Mouse (Mus musculus): ENCODE measurements around the gene Fhod1. TPM values are rescaled to one million over a fixed set of nuclear protein-coding genes. Genes with fewer than 3 reads are reported as not detected.

The Fhod1 gene
- polyA plus RNA-seq, 1 experiment from 2014 or later = 18.8 TPM

- WGBS = 55% methylated on average over 15 of the region's 15 CpGs
- TF ChIP-seq CTCF (IDR thresholded peaks at IDR 0.05; ENCODE audit: low read depth) = no peak
- no peak overlapping the region for H3K9ac ChIP-seq
- H3K36me3 ChIP-seq (ENCODE audit: insufficient read depth) = peaks cover 59% of the 10 kb centered on the region
- H3K4me1 ChIP-seq (ENCODE audit: insufficient read depth) = 0 out of 2 replicates have a peak, but pooled peaks cover 4% of the 10 kb centered on the region
- H3K27ac ChIP-seq (ENCODE audit: low read depth) = no peak overlapping the region
- no peaks in the 10 kb centered on the region for H3K27me3 ChIP-seq (ENCODE audit: insufficient read depth, low read length)
- DNase-seq = no peak
- no peak for ATAC-seq (ENCODE audit: insufficient read depth)
- no peak overlapping the region for H3K4me3 ChIP-seq (ENCODE audit: low read depth, low read length)
- no peak overlapping the region for H3K4me2 ChIP-seq
- H3K9me3 ChIP-seq (ENCODE audit: low read depth, low read length) = no peaks in the 10 kb centered on the region
These were observed 11.5 kb upstream of the Fhod1 start for GRCm38 (mm10) chr8:105359208-105359607.

- no peak overlapping the region for H3K4me3 ChIP-seq (ENCODE audit: low read depth, low read length)
- TF ChIP-seq CTCF (IDR thresholded peaks at IDR 0.05; ENCODE audit: low read depth) = no peak
- WGBS = 79% methylated on average over 14 of the region's 14 CpGs
- no peak overlapping the region for H3K4me2 ChIP-seq
- H3K4me1 ChIP-seq (ENCODE audit: insufficient read depth) = no peaks in the 10 kb centered on the region
- no peaks in the 10 kb centered on the region for H3K9me3 ChIP-seq (ENCODE audit: low read depth, low read length)
- H3K36me3 ChIP-seq (ENCODE audit: insufficient read depth) = peaks cover 53% of the 10 kb centered on the region
- no peaks in the 10 kb centered on the region for H3K27me3 ChIP-seq (ENCODE audit: insufficient read depth, low read length)
- DNase-seq (no peak), ATAC-seq (ENCODE audit: insufficient read depth) (no peak)
- no peak overlapping the region for H3K9ac ChIP-seq
- H3K27ac ChIP-seq (ENCODE audit: low read depth) = no peak overlapping the region
These were observed 8.9 kb upstream of the Fhod1 start for GRCm38 (mm10) chr8:105356681-105357080.

GRCm38 (mm10) chr8:105355179-105356024, 7.6 kb upstream of the Fhod1 start:
- no peaks in the 10 kb centered on the region for H3K4me1 ChIP-seq (ENCODE audit: insufficient read depth)
- no peak overlapping the region for H3K4me2 ChIP-seq
- ATAC-seq (ENCODE audit: insufficient read depth) (no peak), DNase-seq (no peak)
- 68% methylated on average over 26 of the region's 26 CpGs for WGBS
- no peak for TF ChIP-seq CTCF (IDR thresholded peaks at IDR 0.05; ENCODE audit: low read depth)
- no peaks in the 10 kb centered on the region for H3K9me3 ChIP-seq (ENCODE audit: low read depth, low read length)
- H3K4me3 ChIP-seq (ENCODE audit: low read depth, low read length) = no peak overlapping the region
- H3K27me3 ChIP-seq (ENCODE audit: insufficient read depth, low read length) = no peaks in the 10 kb centered on the region
- H3K27ac ChIP-seq (ENCODE audit: low read depth) = no peak overlapping the region
- H3K36me3 ChIP-seq (ENCODE audit: insufficient read depth) = peaks cover 50% of the 10 kb centered on the region
- H3K9ac ChIP-seq = no peak overlapping the region

GRCm38 (mm10) chr8:105354549-105354948, 6.8 kb upstream of the Fhod1 start:
- ATAC-seq (ENCODE audit: insufficient read depth) (no peak), DNase-seq (no peak)
- no peak overlapping the region for H3K27ac ChIP-seq (ENCODE audit: low read depth)
- WGBS = 88% methylated on average over 4 of the region's 4 CpGs
- no peak for TF ChIP-seq CTCF (IDR thresholded peaks at IDR 0.05; ENCODE audit: low read depth)
- no peak overlapping the region for H3K4me2 ChIP-seq
- no peak overlapping the region for H3K9ac ChIP-seq
- 0 out of 2 replicates have a peak, but pooled peaks cover 3% of the 10 kb centered on the region for H3K27me3 ChIP-seq (ENCODE audit: insufficient read depth, low read length)
- H3K9me3 ChIP-seq (ENCODE audit: low read depth, low read length) = no peaks in the 10 kb centered on the region
- no peak overlapping the region for H3K4me3 ChIP-seq (ENCODE audit: low read depth, low read length)
- no peaks in the 10 kb centered on the region for H3K4me1 ChIP-seq (ENCODE audit: insufficient read depth)
- peaks cover 49% of the 10 kb centered on the region for H3K36me3 ChIP-seq (ENCODE audit: insufficient read depth)

- 67% methylated on average over 8 of the region's 8 CpGs for WGBS
- H3K4me3 ChIP-seq (ENCODE audit: low read depth, low read length) = no peak overlapping the region
- TF ChIP-seq CTCF (IDR thresholded peaks at IDR 0.05; ENCODE audit: low read depth) = no peak
- no peaks in the 10 kb centered on the region for H3K4me1 ChIP-seq (ENCODE audit: insufficient read depth)
- H3K27me3 ChIP-seq (ENCODE audit: insufficient read depth, low read length) = peaks cover 4% of the 10 kb centered on the region; the same call in 1 of the 2 replicates
- no peak overlapping the region for H3K9ac ChIP-seq
- DNase-seq = no peak
- no peaks in the 10 kb centered on the region for H3K9me3 ChIP-seq (ENCODE audit: low read depth, low read length)
- ATAC-seq (ENCODE audit: insufficient read depth) = no peak
- peaks cover 43% of the 10 kb centered on the region for H3K36me3 ChIP-seq (ENCODE audit: insufficient read depth)
- no peak overlapping the region for H3K4me2 ChIP-seq
- no peak overlapping the region for H3K27ac ChIP-seq (ENCODE audit: low read depth)
These were observed 5.9 kb upstream of the Fhod1 start for GRCm38 (mm10) chr8:105353583-105354135.

- TF ChIP-seq CTCF (IDR thresholded peaks at IDR 0.05; ENCODE audit: low read depth) = no peak
- Histone ChIP-seq H3K36me3 (ENCODE audit: insufficient read depth) (peaks cover 12% of the 10 kb centered on the region; the same call in 1 of the 2 replicates), H3K4me3 (ENCODE audit: low read depth, low read length) (peak overlapping the region; percentile 84), H3K9me3 (ENCODE audit: low read depth, low read length) (no peaks in the 10 kb centered on the region), H3K27ac (ENCODE audit: low read depth) (no peak overlapping the region; the same call in 1 of the 2 replicates), H3K4me1 (ENCODE audit: insufficient read depth) (peaks cover 10% of the 10 kb centered on the region), H3K27me3 (ENCODE audit: insufficient read depth, low read length) (peaks cover 4% of the 10 kb centered on the region; the same call in 1 of the 2 replicates), H3K9ac (peak overlapping the region; percentile 75), H3K4me2 (peak overlapping the region; percentile 90)
- peak; percentile 31 for DNase-seq
- no peak for ATAC-seq (ENCODE audit: insufficient read depth)
- WGBS = 33% methylated on average over 7 of the region's 7 CpGs
These were observed 2.4 kb upstream of the Fhod1 start for GRCm38 (mm10) chr8:105350186-105350585.
